Mouse (Mus musculus) G1E (cell line): ENCODE results near the gene Nudt21.

Experiments
- CTCF ChIP-seq: IDR thresholded peaks from 2 replicates; pipeline ENCODE4 v1.5.1; 2012; ENCODE audit warnings: low read depth, low read length, inconsistent platforms, mixed read lengths
- GATA1 ChIP-seq: IDR thresholded peaks from 2 replicates; pipeline ENCODE4 v1.6.1; 2012; ENCODE audit warnings: borderline replicate concordance, low read length, inconsistent platforms, mixed read lengths
- POLR2AphosphoS5 ChIP-seq: IDR thresholded peaks from 2 replicates; pipeline ENCODE4 v1.6.1; 2012; ENCODE audit warnings: low read depth, low read length, inconsistent platforms; ENCODE audit not compliant: insufficient replicate concordance
- TAL1 ChIP-seq: conservative IDR thresholded peaks from 2 replicates; pipeline ENCODE4 v1.6.1; 2012; ENCODE audit warnings: low read depth, low read length, inconsistent platforms, mixed read lengths

GRCm38 (mm10) chr8:93968293-93968692 lies 68.5 kb downstream of the Nudt21 start:
- no peak for TF ChIP-seq CTCF
- TF ChIP-seq GATA1: no peak
- TF ChIP-seq POLR2AphosphoS5: no peak
- no peak for TF ChIP-seq TAL1
